Mouse (Mus musculus): Measurements from ENCODE around the gene Gm11555. TPM values are rescaled to one million over a fixed set of nuclear protein-coding genes. Genes with fewer than 3 reads are reported as not detected.
"Not testable (repeated sequence)": the region's sequence is repeated elsewhere in the genome, so short reads cannot be mapped to it uniquely, and the experiment has no call there.

Gene Gm11555
- not detected in 2 replicates for polyA plus RNA-seq (2015; fragmentation: Nextera tagmentation; extraction: Ambion mirVana)

DNA sequence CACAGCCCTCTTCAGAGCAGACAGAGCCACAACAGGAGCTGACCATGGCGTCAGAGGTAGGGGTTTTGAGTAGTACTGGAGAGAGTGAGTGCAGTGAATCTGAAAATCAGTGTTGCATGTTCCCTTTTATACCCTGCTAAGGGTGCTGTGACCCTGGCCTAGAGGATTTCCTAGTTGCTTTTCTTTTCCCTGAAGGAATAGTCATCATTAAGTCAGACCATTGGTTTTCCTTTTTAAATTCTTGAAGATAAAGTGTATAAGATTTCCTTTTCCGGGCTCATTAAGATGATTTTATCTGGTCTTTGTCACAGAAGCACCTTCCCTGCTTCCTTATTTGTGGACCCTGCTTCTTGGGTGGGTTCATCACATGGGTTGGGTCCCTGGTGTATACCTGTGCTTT is at the start of gene Gm11555:
TSS of gene Gm11555 (minus strand) at position 101 of the 400 bp plus-strand sequence.
- no peak for DNase-seq (ENCODE audit: low spot score)

DNA sequence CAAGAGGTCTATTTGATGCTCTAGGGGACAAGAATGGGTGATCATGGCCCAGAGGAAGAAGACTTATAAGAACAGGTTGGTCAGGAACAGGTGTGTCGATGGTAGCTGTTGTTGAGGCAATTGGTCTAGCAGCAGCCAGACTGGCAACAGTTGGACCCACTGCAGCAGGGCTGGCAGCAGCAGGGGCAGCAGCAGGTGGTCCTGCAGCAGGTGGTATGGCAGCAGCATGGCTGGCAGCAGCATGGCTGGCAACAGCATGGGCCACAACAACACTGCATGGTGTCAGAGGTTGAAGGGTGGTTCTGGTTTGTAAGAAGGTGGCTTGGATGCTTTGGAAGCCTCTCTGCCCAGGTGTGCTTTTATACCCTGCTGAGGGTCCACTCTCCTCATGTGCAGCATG is 40.4 kb upstream of the Gm11555 start, which contains the start of gene Gm14190:
TSS of gene Gm14190 (minus strand) at position 278 of the 400 bp plus-strand sequence.
- no peak for DNase-seq (ENCODE audit: low spot score)

DNA sequence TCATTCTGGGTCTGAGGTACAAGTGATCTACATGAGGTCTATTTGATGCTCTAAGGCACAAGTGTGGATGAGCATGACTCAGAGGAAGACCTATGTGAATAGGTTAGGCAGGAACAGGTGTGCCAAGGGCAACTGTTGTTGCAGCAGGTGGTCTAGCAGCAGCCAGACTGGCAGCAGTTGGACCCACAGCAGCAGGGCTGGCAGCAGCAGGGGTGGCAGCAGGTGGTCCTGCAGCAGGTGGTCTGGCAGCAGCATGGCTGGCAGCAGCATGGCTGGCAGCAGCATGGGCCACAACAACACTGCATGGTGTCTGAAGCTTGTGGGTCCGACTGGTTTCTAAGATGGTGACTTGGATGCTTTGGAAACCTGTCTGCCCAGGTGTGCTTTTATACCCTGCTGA is 35.2 kb upstream of the Gm11555 start:
- not testable (repeated sequence) for DNase-seq (ENCODE audit: low spot score)

DNA sequence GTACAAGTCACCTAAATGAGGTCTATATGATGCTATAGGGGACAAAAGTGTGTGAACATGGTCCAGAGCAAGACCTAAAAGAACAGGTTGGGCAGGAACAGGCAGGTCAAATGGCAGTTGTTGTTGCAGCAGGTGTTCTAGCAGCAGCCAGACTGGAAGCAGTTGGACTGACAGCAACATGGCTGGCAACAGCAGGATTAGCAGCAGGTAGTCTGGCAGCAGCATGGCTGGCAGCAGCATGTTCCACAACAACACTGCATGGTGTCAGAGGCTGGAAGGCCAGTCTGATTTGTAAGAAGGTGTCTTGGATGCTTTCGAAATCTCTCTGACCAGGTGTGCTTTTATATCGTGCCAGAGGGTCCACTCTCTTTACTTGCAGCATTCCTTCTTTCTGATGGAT is 33.4 kb upstream of the Gm11555 start:
- no peak for DNase-seq (ENCODE audit: low spot score)

DNA sequence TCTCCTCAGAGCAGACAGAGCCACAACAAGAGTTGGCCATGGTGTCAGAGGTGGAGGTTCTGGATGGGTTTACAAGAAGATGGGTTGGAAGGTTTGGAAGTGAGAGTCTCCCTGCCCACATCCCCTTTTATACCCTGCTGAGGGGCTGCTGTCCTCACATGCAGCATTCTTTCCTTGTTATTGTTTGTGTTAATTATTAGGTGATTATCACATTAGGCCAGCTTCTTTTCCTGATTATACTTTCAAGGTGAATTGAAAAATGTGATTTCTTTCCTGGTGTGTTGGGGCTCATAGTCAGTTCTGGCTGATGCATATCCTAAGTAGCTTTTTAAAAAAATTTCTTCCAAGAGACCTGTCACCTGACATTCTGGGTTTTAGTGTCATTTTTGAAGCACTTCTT is 15.8 kb upstream of the Gm11555 start, which contains the start of gene Krtap4-6:
TSS of gene Krtap4-6 (minus strand) at position 101 of the 400 bp plus-strand sequence.
- no peak for DNase-seq (ENCODE audit: low spot score)

DNA sequence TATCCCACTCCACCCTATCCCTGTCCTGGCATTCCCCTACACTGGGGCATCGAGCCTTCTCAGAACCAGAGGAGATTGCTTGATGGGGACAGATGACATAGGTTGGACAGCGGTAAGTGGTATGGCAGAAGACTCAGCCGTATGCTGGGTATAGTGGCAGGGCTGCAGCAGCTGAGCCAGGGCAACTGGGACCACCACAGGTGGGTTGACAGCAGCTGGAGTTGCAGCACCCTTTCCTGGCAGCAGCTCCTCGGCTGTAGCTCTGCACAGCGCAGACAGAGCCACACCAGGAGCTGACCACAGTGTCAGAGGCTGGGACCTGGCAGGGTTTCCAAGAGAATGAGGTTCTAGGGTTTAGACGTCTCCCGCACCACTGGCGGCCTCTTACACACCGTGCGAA is 12.8 kb upstream of the Gm11555 start:
- no peak for DNase-seq (ENCODE audit: low spot score)

DNA sequence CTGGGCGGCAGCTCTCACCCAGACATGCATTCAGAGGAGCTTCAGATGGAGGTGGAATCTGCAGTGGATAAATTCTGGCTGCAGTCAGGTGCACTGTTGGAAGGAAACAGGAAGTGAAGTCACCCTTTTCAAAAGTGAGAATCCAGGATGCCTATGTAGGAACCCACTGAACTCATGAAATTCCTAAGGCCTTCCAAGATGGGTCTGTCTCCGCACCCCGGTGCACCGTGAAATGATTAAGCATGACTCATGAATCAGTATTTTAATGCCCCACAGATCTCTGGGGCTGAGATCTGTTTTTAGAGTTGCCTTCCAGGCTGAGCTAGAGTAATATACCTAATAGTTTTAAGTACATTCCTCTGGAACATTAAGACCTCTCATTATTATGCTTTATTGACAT is 9.2 kb upstream of the Gm11555 start:
- no peak for DNase-seq (ENCODE audit: low spot score)

DNA sequence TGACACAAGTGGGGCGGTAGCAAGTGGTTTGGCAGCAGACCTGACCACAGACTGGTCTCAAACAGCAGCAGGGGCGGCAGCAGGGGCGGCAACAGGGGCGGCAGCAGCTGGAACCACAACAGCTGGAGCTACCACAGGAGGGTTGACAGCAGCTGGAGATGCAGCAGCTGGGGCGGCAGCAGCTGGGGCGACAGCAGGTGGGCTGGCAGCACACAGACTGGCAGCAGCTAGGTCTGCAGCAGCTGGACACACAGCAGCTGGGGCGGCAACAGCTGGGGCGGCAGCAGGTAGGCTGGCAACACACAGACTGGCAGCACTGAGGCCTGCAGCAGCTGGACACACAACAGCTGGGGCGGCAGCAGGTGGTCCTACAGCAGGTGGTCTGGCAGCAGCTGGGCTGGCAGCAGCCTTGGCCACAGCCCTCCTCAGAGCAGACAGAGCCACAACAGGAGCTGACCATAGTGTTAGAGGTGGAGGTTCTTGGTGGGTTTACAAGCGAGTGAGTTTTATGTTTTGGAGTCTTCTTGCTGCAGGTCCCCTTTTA is 8.5 kb upstream of the Gm11555 start, which contains the start of gene Gm11563:
TSS of gene Gm11563 (minus strand) at position 494 of the 544 bp plus-strand sequence.
- not testable (repeated sequence) for DNase-seq (ENCODE audit: low spot score)

DNA sequence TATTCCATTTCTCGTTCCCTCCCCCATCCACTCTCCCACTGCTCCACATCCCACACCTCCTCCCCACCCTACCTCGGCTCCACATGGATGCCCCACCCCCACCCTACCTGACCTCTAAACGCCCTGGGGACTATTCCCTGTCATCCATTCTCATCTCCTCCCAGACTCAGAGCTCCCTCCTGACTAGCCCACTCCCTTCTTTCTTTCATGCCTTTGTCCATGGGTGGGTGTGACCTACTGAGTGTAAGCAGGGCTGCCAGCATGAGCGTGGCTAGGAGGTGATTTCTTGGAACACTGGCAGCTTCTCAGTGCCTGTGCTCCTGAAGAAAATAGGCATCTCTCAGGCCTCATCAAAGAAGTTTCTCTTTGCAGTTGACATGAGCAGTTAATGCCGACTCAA is 7.0 kb upstream of the Gm11555 start:
- DNase-seq (ENCODE audit: low spot score), result no peak

DNA sequence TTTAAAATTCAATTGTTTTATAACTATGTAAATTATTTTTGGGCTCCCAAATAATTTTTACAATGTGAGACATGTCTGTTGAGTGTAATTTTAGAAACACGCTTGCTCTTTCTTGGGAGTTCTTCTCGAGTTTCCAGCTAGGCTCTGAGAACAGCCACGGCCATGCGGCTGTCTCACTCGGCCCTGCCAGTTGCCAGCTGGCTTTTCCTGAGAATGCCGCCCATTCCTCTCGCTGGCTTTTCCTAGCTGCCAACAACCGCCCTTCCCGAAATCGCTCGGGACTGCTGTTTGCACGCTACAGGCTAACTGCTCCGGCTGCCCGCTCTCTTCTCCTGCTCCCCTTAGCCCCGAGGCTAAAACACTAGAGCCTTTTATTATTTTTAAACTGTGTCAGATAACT is 3.6 kb downstream of the Gm11555 start:
- no peak for DNase-seq (ENCODE audit: low spot score)

DNA sequence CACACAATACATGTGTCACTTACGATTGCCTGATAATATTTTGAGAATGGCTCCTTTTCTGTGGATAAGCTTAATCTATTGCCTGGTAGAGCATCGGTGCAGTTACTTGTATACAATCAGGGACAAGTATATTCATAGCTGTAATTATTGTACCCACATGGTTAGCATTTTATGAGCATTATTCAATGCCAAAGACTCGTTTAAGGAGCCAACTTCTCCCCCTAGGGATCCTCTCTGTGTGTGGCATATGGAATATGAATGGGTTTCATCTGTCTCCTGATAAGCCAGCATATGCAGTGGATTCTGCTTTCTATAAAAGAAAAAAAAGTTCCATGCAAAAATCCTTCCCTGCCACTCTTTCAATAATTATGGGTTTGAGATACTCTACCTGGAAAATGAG is 5.7 kb downstream of the Gm11555 start:
- DNase-seq (ENCODE audit: low spot score), result no peak

DNA sequence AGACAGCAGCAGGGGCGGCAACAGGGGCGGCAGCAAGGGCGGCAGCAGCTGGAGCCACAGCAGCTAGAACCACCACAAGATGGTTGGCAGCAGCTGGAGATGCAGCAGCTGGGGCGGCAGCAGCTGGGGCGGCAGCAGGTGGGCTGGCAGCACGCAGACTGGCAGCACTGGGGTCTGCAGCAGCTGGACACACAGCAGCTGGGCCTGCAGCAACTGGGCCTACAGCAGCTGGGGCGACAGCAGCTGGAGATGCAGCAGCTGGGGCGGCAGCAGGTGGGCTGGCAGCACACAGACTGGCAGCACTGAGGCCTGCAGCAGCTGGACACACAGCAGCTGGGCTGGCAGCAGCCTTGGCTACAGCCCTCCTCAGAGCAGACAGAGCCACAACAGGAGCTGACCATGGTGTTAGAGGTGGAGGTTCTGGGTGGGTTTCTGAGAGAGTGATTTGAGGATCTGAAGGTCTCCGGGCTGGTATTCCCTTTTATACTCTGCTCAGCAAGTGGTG is 6.3 kb downstream of the Gm11555 start, which contains the start of gene Krtap4-7:
TSS of gene Krtap4-7 (minus strand) at position 455 of the 505 bp plus-strand sequence.
- not testable (repeated sequence) for DNase-seq (ENCODE audit: low spot score)

DNA sequence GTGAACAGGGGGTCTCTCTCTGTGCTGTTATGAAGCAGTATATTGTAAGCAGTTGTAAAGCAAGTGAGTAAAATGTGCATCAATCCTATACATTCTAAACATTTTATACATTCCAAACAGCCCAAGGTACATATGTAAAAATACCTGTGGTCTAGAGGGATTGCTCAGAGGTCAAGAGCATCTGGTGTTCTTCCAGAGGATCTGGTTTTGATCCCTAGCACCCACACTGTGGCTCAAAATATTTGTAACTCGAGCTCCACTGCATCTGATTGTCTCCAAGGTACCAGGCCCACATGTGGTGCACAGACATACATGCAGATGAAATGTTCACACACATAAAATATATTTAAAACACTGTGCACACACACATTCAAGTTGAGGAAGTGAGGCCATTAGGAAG is 9.1 kb downstream of the Gm11555 start:
- DNase-seq (ENCODE audit: low spot score), result no peak

DNA sequence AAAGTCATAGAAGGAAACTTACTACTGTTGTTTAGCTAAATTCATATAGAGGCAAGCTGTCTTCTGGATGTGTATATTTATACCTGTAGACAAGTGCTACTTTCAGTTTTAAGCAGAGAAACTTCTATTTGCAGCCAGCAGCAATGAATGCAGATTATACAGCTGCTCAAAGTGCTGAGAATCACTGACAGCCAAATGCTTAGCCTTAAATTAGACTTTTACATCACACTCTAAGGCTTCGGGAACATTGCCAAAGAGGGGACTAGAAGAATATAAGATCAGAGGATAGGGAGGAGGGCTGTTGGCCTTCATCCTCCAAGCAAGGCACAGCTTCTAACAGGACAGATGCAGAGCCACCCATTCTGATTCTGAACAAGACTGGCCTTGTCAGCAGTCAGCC is 12.9 kb downstream of the Gm11555 start:
- no peak for DNase-seq (ENCODE audit: low spot score)

DNA sequence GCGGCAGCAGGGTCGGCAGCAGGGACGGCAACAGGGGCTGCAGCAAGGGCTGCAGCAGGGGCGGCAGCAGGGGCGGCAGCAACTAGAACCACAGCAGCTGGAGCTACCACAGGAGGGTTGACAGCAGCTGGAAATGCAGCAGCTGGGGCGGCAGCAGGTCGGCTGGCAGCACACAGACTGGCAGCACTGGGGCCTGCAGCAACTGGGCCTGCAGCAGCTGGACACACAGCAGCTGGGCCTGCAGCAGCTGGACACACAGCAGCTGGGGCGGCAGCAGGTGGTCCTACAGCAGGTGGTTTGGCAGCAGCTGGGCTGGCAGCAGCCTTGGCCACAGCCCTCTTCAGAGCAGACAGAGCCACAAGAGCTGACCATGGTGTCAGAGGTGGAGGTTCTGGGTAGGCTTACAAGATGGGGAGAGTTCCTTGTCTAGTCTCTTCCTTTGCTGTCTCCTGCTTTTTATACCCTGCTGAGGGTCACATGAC is 15.3 kb downstream of the Gm11555 start, which contains the start of gene Krtap4-2:
TSS of gene Krtap4-2 (minus strand) at position 432 of the 482 bp plus-strand sequence.
- DNase-seq (ENCODE audit: low spot score), result no peak

DNA sequence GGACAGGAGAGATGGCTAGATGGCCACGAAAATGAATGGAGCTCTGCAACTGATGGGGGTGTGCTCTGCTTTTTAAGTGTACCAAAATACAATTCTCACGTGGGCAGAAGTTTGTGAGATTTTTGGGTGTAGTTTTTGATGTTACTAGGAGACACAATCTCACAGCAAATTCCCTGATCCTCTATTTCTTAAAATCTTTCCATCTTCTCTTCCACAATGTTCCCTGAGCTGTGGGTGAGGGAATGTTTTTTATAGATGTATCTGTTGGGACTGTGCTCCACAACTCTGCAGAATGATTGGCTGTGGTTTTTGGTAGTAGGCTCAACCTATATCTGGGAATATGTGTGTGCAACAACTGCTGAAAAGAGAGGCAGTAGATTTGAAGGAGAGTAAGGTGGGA is 16.7 kb downstream of the Gm11555 start:
- DNase-seq (ENCODE audit: low spot score), result no peak

DNA sequence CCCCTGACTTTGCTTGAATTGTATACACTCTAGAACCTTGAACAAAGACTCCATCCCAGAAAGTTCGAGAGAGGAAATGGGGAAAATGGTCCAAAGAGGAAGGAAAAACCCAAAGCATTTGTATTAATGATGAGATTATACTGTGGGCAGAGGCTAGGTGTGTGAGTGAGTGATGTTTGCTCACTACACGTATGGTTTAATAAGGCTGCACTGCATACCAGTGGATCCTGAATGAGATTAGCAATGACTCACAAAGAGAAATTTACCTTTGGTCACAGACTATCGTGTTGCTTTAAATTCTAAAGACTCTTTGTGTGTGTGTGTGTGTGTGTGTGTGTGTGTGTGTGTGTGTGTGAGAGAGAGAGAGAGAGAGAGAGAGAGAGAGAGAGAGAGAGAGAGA is 19.1 kb downstream of the Gm11555 start:
- no peak for DNase-seq (ENCODE audit: low spot score)

DNA sequence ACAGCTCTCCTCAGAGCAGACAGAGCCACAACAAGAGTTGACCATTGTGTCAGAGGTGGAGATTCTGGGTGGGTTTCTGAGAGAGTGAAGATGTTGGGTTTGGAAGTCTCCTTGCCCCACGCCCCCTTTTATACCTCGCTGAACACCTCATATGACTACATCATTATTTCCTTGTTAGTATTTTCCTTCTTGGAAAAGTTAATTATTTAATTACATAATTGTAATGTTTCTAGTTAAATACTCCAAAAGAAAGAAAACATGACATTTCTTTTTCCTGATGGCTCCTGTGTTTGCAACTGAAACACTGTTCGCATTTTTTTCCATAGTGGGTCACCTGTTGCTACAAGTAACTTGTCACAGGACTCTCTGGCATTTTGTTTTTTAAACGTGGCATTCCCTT is 21.9 kb downstream of the Gm11555 start, which contains the start of gene Krtap4-1:
TSS of gene Krtap4-1 (minus strand) at position 101 of the 400 bp plus-strand sequence.
- no peak for DNase-seq (ENCODE audit: low spot score)

DNA sequence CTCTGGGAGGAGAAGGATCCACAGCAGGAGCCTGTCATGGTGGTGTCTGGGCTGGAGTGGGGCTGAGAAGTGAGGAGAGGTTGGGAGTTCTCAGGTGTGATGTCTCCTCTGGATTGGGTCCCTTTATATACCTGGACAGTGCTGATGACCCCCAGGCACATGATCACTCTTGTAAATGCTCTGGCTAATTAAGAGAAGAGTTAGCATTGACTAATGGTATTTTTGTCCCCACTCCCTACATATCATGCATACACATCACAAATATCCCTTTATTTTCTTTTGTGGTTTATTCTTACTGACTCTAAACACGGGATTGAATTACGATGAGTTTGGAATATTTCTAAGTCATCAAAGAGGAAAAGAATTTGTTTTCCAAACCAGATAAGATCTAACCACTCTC is 29.7 kb downstream of the Gm11555 start, which contains the start of gene Gm11562:
TSS of gene Gm11562 (minus strand) at position 101 of the 400 bp plus-strand sequence.
- no peak for DNase-seq (ENCODE audit: low spot score)

DNA sequence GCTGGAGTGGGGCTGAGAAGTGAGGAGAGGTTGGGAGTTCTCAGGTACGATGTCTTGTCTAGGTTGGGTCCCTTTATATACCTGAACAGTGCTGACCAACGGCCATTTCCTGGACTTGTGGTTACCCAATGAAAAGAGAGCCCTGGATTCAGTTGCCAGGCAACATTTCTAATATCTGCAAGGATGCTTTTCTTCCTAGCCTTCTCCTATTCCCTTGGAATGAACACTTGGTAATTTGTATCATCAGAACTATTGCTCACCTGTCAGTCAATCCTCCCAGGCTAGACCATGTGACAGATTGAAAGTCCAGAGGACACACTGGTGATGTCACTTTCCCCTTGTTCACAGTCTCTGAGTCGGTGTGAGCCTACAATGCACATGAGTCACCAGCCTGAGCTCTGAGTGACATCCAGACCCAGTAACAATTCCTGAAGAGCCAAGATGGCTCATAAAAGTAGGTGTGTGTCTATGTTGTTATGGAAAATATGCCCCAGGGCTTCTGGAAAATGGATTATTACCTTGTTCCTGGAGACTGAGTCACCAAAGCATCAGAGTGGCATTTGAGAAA is 35.2 kb downstream of the Gm11555 start, which contains the start of gene Krtap2-4:
TSS of gene Krtap2-4 (minus strand) at position 51 of the 568 bp plus-strand sequence.
- DNase-seq (ENCODE audit: low spot score), result no peak

DNA sequence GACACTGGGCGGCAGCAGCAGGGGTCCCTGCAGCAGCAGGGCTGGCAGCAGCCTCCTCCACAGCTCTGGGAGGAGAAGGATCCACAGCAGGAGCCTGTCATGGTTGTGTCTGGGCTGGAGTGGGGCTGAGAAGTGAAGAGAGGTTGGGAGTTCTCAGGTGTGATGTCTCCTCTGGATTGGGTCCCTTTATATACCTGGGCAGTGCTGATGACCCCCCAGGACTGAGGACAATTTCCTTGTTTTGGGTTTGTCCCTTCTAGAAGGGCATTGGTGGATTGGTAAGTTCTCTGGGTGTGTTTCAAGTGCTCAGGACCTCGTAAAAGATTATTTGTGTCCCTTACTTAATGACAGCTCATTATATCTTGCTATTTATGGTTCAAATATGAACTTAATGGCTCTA is 39.9 kb downstream of the Gm11555 start, which contains the start of gene Gm11937:
TSS of gene Gm11937 (minus strand) at position 101 of the 400 bp plus-strand sequence.
- not testable (repeated sequence) for DNase-seq (ENCODE audit: low spot score)

DNA sequence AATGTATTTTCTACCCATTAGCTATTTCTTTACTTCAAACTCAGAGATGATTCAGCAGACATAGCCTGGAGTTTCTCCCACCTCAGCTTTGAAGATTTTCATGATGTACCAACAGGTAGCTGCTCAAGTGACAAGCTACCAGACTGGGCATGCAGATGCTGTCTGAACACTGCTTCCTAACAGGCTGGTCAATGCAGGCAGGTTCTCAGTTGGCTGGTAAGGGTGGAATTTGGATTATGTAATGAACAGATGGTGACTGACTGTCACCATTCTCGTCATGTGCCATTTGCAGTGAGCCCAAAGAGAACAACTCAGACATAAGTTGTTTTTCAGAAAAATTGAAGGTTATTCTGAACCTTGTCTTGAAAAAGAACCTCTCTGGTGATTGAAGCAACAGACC is 40.9 kb downstream of the Gm11555 start:
- DNase-seq (ENCODE audit: low spot score), result no peak
